Mouse (Mus musculus): ENCODE data around the gene Cacng5.

DNA sequence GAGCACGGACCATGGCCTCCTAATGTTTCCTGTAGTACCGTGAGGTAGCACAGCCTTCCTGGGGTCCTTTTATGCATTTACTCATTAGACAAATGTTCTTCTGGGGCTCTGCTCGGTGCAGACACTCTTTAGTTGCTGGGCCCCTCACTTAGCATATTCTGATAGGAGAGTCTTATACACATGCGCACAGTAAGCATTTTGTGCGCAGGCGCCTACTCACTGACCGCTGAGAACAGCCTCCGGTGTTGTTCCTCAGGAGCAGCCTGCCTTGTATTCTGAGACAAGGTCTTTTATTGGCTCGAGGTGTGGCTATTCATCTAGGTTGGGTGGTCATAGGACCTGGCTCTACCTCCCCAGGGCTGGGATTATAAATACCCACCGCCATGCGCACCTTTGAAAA lies 16.4 kb upstream of the Cacng5 start:
- TF ChIP-seq EP300 (IDR thresholded peaks at IDR 0.05) = no peak
- no peak for TF ChIP-seq CTCF (IDR thresholded peaks at IDR 0.05)
